Comparison of ENCODE assay signal across 23 mouse cellular contexts in the genomic region with DNA sequence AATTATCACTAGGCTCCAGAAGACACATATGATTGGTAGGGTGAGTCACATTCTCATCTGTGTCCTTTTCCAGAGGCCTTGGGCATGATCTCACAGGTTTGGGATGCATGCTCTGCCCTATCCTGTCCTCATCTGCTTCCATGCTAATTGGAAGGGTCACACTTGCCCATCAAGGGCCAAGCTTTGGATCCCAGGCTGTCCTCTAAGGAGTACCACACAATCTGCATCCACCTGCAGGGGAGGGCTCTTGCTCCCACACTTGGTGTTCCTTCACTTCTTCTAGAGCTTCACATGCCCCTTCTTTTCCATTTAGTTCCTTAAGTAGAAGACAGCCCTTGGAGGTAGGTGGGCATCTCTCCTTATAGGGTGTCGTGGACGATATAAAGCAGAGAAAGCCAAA. TPM values are rescaled to one million over a fixed set of nuclear protein-coding genes. Genes with fewer than 3 reads are reported as not detected.
DNase-seq lines count a peak whose midpoint lies in the region; ATAC-seq lines count a peak whose summit lies in the region.
"Had no signal": no experiment of that assay in that cellular context is flagged by ENCODE, and none has a peak within 500 bp of the region (broad histone marks: within the 10 kb centered on the region; RNA-seq: fewer than 3 reads in every experiment).

No protein-coding gene starts in this region.

- no peaks in the 10 kb centered on the region for H3K4me1 ChIP-seq in heart, embryonic 10.5 days
- H3K4me1 ChIP-seq in midbrain, embryonic 16.5 days (ENCODE audit: control insufficient read depth, insufficient read depth, low read length): 0 out of 2 replicates have a peak, but pooled peaks cover 2% of the 10 kb centered on the region
- H3K4me1 ChIP-seq: embryonic facial prominence, embryonic 10.5 days; embryonic facial prominence, embryonic 12.5 days had no signal

- ATAC-seq in midbrain, embryonic 16.5 days: no peak
- ATAC-seq: activated CD4-positive, CD25-positive, alpha-beta regulatory T cell, adult 4 months; forebrain, embryonic 13.5 days; forebrain, embryonic 15.5 days; forebrain, postnatal 0 days; Patski had no signal

- H3K4me3 ChIP-seq in heart, embryonic 10.5 days: no peak overlapping the region
- H3K4me3 ChIP-seq in midbrain, embryonic 16.5 days (ENCODE audit: low read depth, low read length): no peak overlapping the region
- H3K4me3 ChIP-seq: embryonic facial prominence, embryonic 10.5 days; embryonic facial prominence, embryonic 12.5 days; forebrain, embryonic 13.5 days; forebrain, embryonic 15.5 days had no signal

- no peaks in the 10 kb centered on the region for H3K36me3 ChIP-seq in heart, embryonic 10.5 days
- no peaks in the 10 kb centered on the region for H3K36me3 ChIP-seq in midbrain, embryonic 16.5 days (ENCODE audit: control insufficient read depth, insufficient read depth, low read length)
- H3K36me3 ChIP-seq: embryonic facial prominence, embryonic 10.5 days; embryonic facial prominence, embryonic 12.5 days; forebrain, embryonic 15.5 days had no signal

- no peak overlapping the region for H3K9ac ChIP-seq in midbrain, embryonic 16.5 days (ENCODE audit: low read depth, low read length)
- H3K9ac ChIP-seq: embryonic facial prominence, embryonic 12.5 days; forebrain, embryonic 13.5 days; forebrain, embryonic 15.5 days; forebrain, postnatal 0 days had no signal

- H3K27me3 ChIP-seq in heart, embryonic 10.5 days (ENCODE audit: insufficient read depth, poor library complexity, severe bottlenecking): no peaks in the 10 kb centered on the region
- H3K27me3 ChIP-seq in midbrain, embryonic 16.5 days (ENCODE audit: control insufficient read depth, insufficient read depth, low read depth, low read length): no peaks in the 10 kb centered on the region; the same call in 1 of the 2 replicates
- H3K27me3 ChIP-seq: embryonic facial prominence, embryonic 12.5 days; forebrain, embryonic 13.5 days; forebrain, embryonic 15.5 days had no signal

- DNase-seq in adrenal gland, adult 2 months: peak; percentile 38
- DNase-seq in adrenal gland, postnatal 4 days (ENCODE audit: low spot score in 2 of 2): no peak
- peak; percentile 63 for DNase-seq in heart, embryonic 10.5 days (ENCODE audit: low spot score)
- DNase-seq in heart, adult 9 months (ENCODE audit: low spot score in 2 of 2): no peak
- DNase-seq: adrenal gland, postnatal 10 days; adrenal gland, postnatal 25 days; cerebellum, adult 11-12 months; cerebellum, adult 2 months; cerebellum, adult 9-10 months; cerebellum, postnatal 10 days; cerebellum, postnatal 25 days; forebrain, postnatal 0 days had no signal

- H3K4me2 ChIP-seq in midbrain, embryonic 16.5 days (ENCODE audit: low read length): no peak overlapping the region
- H3K4me2 ChIP-seq: embryonic facial prominence, embryonic 12.5 days; forebrain, embryonic 13.5 days; forebrain, embryonic 15.5 days had no signal

- 86% methylated on average over 2 of the region's 2 CpGs for WGBS in heart, embryonic 10.5 days
- WGBS in midbrain, embryonic 16.5 days: 89% methylated on average over 2 of the region's 2 CpGs

- no peaks in the 10 kb centered on the region for H3K9me3 ChIP-seq in heart, embryonic 10.5 days
- no peaks in the 10 kb centered on the region for H3K9me3 ChIP-seq in midbrain, embryonic 16.5 days (replicated peaks; ENCODE audit: control insufficient read depth, low read length, poor library complexity, severe bottlenecking)
- H3K9me3 ChIP-seq: embryonic facial prominence, embryonic 10.5 days; embryonic facial prominence, embryonic 12.5 days; forebrain, embryonic 13.5 days; forebrain, embryonic 15.5 days had no signal

- H3K27ac ChIP-seq in heart, embryonic 10.5 days: no peak overlapping the region
- no peak overlapping the region for H3K27ac ChIP-seq in midbrain, embryonic 16.5 days (ENCODE audit: low read length)
- H3K27ac ChIP-seq: embryonic facial prominence, embryonic 10.5 days; embryonic facial prominence, embryonic 12.5 days; forebrain, embryonic 13.5 days; forebrain, embryonic 15.5 days had no signal

RNA-seq across cellular contexts. Expression of gene Tpo, which starts 20.2 kb away (rescaled TPM):
- not detected for total RNA-seq in adrenal gland, adult 2 months (2021)
- 0.03 TPM in 1 of 2 replicates, not detected in the other for polyA plus RNA-seq in adrenal gland, adult 2 months (2012; rRNA removed)
- not detected for total RNA-seq in adrenal gland, postnatal 4 days (2021)
- polyA plus RNA-seq in heart, embryonic 10.5 days (2016; fragmentation: Nextera tagmentation; extraction: Ambion mirVana): not detected in 2 replicates
- 0.21 and 0.24 TPM in 2 replicates for polyA plus RNA-seq in midbrain, embryonic 16.5 days (2015; fragmentation: Nextera tagmentation; extraction: Ambion mirVana)
- total RNA-seq: adrenal gland, adult 18-20 months; adrenal gland, postnatal 10 days; adrenal gland, postnatal 25 days; forebrain, postnatal 0 days; MEL had no signal
- polyA plus RNA-seq: activated CD4-positive, CD25-positive, alpha-beta regulatory T cell, adult 4 months; C2C12; embryonic facial prominence, embryonic 10.5 days; forebrain, embryonic 11.5 days; forebrain, embryonic 13.5 days; Patski had no signal

Comparison
In these comparisons a context has a peak if more than half of its experiments do, and no peak if none do; other contexts are left out.
1. DNase-seq: peak in adrenal gland, adult 2 months (single experiment) and heart, embryonic 10.5 days (single experiment); none in adrenal gland, postnatal 4 days (0 of 2) and heart, adult 9 months (0 of 2).